In the genomic region with DNA sequence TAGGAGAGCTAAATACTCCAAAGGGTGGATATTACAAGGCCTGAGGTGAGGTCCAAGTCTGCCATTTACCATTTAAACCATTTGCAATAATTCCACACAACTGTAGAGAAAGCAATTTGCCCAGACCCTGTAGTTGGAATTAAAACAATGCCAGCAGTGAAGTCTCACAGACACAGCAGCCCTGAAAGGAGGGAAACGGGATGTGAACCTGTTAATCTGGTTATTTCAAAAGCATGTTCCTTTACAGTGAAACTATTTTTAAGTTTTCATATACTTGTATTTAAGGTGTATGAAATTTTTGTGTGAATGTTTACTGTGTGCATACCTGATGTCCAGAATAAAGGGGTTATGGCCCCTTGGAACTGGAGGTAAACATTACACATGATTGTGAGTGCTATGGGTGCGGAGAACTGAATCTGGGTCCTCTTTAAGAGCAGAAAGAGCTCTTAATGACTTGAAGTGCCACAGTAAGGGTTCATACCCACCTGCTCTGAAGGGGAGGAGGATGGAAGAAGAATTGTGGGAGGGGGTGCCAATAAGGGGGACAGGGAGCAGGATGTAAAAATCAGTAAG, we compare ENCODE assay signal across 16 mouse cellular contexts.
"Had no signal": no experiment of that assay in that cellular context is flagged by ENCODE, and none has a peak within 500 bp of the region (broad histone marks: within the 10 kb centered on the region; RNA-seq: fewer than 3 reads in every experiment).

No protein-coding gene starts in this region.

- H3K4me2 ChIP-seq: neural tube, embryonic 13.5 days; neural tube, embryonic 15.5 days; stomach, embryonic 15.5 days had no signal

- H3K4me1 ChIP-seq: neural tube, embryonic 13.5 days; neural tube, embryonic 15.5 days; stomach, embryonic 15.5 days had no signal

- H3K27me3 ChIP-seq: neural tube, embryonic 13.5 days; neural tube, embryonic 15.5 days; stomach, embryonic 15.5 days had no signal

- H3K9me3 ChIP-seq: neural tube, embryonic 13.5 days; neural tube, embryonic 15.5 days; stomach, embryonic 15.5 days had no signal

- H3K36me3 ChIP-seq: neural tube, embryonic 13.5 days; neural tube, embryonic 15.5 days; stomach, embryonic 15.5 days had no signal

- DNase-seq: retina, postnatal 1 day; right cerebral cortex, adult 18-20 months; right cerebral cortex, postnatal 14 days; right cerebral cortex, postnatal 25 days; right cerebral cortex, postnatal 4 days; spleen, adult 18-20 months; thymus, adult 18-20 months; thymus, adult 2 months; thymus, postnatal 14 days; thymus, postnatal 25 days; thymus, postnatal 36 days; thymus, postnatal 4 days had no signal

- H3K4me3 ChIP-seq: neural tube, embryonic 13.5 days; neural tube, embryonic 15.5 days; stomach, embryonic 15.5 days had no signal

- H3K9ac ChIP-seq: neural tube, embryonic 13.5 days; neural tube, embryonic 15.5 days; stomach, embryonic 15.5 days had no signal

- H3K27ac ChIP-seq: neural tube, embryonic 13.5 days; neural tube, embryonic 15.5 days; stomach, embryonic 15.5 days; stomach, postnatal 0 days had no signal
